Mouse (Mus musculus): Measurements from ENCODE around the gene Fgfr2. TPM values are rescaled to one million over a fixed set of nuclear protein-coding genes. Genes with fewer than 3 reads are reported as not detected.

Fgfr2 gene
- total and polyA plus RNA-seq, 2 experiments from 2014 or later: 17.1 to 47.6 TPM

DNA sequence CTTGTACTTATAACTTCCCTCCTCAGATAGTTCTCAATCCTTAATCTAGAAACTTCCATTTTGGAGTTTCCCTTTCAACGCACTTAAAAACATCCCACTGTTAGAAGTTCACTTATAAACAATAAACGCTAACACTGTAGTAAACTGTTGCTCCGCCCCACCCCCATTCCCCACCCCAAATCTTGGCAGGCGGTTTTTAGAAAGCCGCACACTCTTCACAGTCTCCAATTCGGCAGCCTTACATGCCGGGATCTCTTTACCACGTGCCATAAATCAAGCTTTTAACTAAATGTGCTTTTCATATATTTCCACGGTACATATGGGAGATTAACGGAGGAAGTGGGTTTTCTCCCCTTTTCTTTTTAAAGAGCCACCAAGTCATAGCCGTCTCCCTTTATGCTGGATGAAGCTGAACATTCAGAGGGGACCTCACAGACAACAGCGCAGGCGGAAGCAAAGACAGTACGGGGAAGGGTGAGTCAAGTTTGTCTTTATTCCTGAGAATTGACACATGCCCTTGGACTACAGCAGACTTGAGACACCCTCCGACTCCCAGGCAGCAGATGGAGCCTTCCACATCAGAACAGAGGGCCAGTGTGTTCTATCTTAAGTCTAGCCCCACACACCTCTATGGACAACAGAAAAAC, 2932.7 kb downstream of the Fgfr2 start:
- no peak for TF ChIP-seq CTCF (IDR thresholded peaks at IDR 0.05; ENCODE audit: low read depth)
- H3K4me2 ChIP-seq (ENCODE audit: low read depth): no peak overlapping the region
- H3K4me3 ChIP-seq (ENCODE audit: low read depth, low read length): no peak overlapping the region
- no peaks in the 10 kb centered on the region for H3K27me3 ChIP-seq (ENCODE audit: insufficient read depth, low read length)
- 44% methylated on average over 15 of the region's 15 CpGs for WGBS
- H3K36me3 ChIP-seq (ENCODE audit: insufficient read depth): no peaks in the 10 kb centered on the region
- no peak overlapping the region for H3K27ac ChIP-seq (ENCODE audit: low read depth, low read length)
- ATAC-seq: no peak
- H3K4me1 ChIP-seq (ENCODE audit: insufficient read depth): peaks cover 6% of the 10 kb centered on the region; the same call in 1 of the 2 replicates
- no peak for DNase-seq
- H3K9ac ChIP-seq: no peak overlapping the region
- H3K9me3 ChIP-seq (ENCODE audit: low read length): no peaks in the 10 kb centered on the region

DNA sequence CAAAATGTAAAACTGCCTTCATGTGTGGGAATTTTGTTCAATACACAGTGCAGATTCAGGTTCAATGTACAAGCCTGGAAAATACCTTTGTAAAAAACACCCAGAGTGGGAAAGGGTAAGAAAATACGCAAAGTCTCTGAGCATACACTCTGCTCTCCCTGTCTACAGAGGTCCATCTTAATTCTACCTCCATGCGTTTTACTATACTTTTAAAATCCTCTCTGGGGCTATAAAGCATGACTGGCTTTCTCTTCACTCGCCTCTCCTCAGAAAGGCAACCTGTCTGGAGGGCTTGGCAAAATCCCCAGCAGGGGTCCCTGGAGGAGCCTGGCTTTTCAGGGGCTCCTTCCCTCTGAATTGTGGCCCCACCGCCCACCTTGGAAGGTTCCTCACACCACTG, 2933.2 kb downstream of the Fgfr2 start:
- Histone ChIP-seq H3K27ac (ENCODE audit: low read depth, low read length) (no peak overlapping the region), H3K4me2 (ENCODE audit: low read depth) (no peak overlapping the region), H3K9ac (no peak overlapping the region), H3K36me3 (ENCODE audit: insufficient read depth) (no peaks in the 10 kb centered on the region), H3K4me3 (ENCODE audit: low read depth, low read length) (no peak overlapping the region), H3K27me3 (ENCODE audit: insufficient read depth, low read length) (no peaks in the 10 kb centered on the region), H3K4me1 (ENCODE audit: insufficient read depth) (peaks cover 6% of the 10 kb centered on the region; the same call in 1 of the 2 replicates), H3K9me3 (ENCODE audit: low read length) (no peaks in the 10 kb centered on the region)
- DNase-seq (no peak), ATAC-seq (no peak)
- TF ChIP-seq CTCF (IDR thresholded peaks at IDR 0.05; ENCODE audit: low read depth): no peak
- whole genome bisulfite sequencing: 71% methylated on average over 4 of the region's 4 CpGs

- 86% methylated on average over 2 of the region's 2 CpGs for WGBS
- Histone ChIP-seq H3K4me2 (ENCODE audit: low read depth) (no peak overlapping the region), H3K27ac (ENCODE audit: low read depth, low read length) (no peak overlapping the region), H3K9ac (no peak overlapping the region), H3K27me3 (ENCODE audit: insufficient read depth, low read length) (no peaks in the 10 kb centered on the region), H3K36me3 (ENCODE audit: insufficient read depth) (no peaks in the 10 kb centered on the region), H3K4me3 (ENCODE audit: low read depth, low read length) (no peak overlapping the region), H3K4me1 (ENCODE audit: insufficient read depth) (peaks cover 6% of the 10 kb centered on the region; the same call in 1 of the 2 replicates), H3K9me3 (ENCODE audit: low read length) (no peaks in the 10 kb centered on the region)
- no peak for TF ChIP-seq CTCF (IDR thresholded peaks at IDR 0.05; ENCODE audit: low read depth)
- ATAC-seq (no peak), DNase-seq (no peak)
These were observed 2935.0 kb downstream of the Fgfr2 start for GRCm38 (mm10) chr7:130188108-130188507.

DNA sequence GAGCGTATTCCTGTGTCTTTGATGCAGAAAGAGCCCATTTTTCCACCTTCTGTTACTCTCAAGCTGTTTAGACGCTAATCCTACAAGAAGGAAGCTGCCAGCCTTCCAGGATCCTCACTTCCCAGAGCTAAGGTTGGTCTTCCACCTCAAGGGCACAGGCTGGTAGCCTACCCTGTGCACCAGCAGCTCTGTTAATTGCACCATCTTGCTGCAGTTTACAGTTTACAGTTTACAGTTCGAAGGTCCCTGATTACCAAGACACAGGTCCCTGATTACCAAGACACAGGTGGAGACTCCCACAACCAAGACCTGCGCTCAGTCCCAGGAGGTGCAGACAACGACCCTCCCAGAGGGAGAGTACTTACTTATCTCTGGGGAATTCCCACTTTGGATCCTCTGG, 2938.3 kb downstream of the Fgfr2 start:
- peak; percentile 41 for DNase-seq
- no peak overlapping the region for H3K27ac ChIP-seq (ENCODE audit: low read depth, low read length)
- no peak overlapping the region for H3K9ac ChIP-seq
- no peak overlapping the region for H3K4me3 ChIP-seq (ENCODE audit: low read depth, low read length)
- H3K9me3 ChIP-seq (ENCODE audit: low read length): no peaks in the 10 kb centered on the region
- no peaks in the 10 kb centered on the region for H3K27me3 ChIP-seq (ENCODE audit: insufficient read depth, low read length)
- TF ChIP-seq CTCF (IDR thresholded peaks at IDR 0.05; ENCODE audit: low read depth): no peak
- H3K4me2 ChIP-seq (ENCODE audit: low read depth): no peak overlapping the region
- WGBS: 76% methylated on average over 5 of the region's 5 CpGs
- no peaks in the 10 kb centered on the region for H3K4me1 ChIP-seq (ENCODE audit: insufficient read depth)
- H3K36me3 ChIP-seq (ENCODE audit: insufficient read depth): no peaks in the 10 kb centered on the region
- no peak for ATAC-seq

GRCm38 (mm10) chr7:130183960-130184359, 2939.2 kb downstream of the Fgfr2 start:
- no peak for DNase-seq
- Histone ChIP-seq H3K9me3 (ENCODE audit: low read length) (no peaks in the 10 kb centered on the region), H3K4me2 (ENCODE audit: low read depth) (no peak overlapping the region), H3K36me3 (ENCODE audit: insufficient read depth) (no peaks in the 10 kb centered on the region), H3K27ac (ENCODE audit: low read depth, low read length) (no peak overlapping the region), H3K4me1 (ENCODE audit: insufficient read depth) (no peaks in the 10 kb centered on the region), H3K9ac (no peak overlapping the region), H3K27me3 (ENCODE audit: insufficient read depth, low read length) (no peaks in the 10 kb centered on the region), H3K4me3 (ENCODE audit: low read depth, low read length) (no peak overlapping the region)
- WGBS: 40% methylated on average over 5 of the region's 5 CpGs
- no peak for ATAC-seq
- TF ChIP-seq CTCF (IDR thresholded peaks at IDR 0.05; ENCODE audit: low read depth): no peak

DNA sequence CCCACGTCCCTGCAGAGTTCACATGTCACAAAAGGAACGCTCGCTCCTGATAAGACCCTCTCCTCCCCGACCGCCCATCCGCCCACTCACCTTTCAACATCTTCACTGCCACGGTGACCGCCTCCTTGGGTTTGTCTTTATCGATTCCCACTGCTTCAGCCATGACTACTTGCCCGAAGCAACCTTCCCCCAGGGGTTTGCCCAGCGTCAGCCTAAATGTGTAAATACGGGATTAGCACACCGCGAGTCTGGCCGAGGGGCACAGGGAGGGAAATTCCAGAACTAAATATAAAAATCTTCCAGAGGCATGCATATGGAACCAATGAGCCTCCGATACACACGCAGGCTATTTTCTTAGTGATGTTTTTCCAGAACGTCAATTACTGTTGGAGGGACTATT, 2940.6 kb downstream of the Fgfr2 start:
- DNase-seq: no peak
- WGBS: 35% methylated on average over 18 of the region's 18 CpGs
- no peaks in the 10 kb centered on the region for H3K36me3 ChIP-seq (ENCODE audit: insufficient read depth)
- H3K4me3 ChIP-seq (ENCODE audit: low read depth, low read length): no peak overlapping the region
- TF ChIP-seq CTCF (IDR thresholded peaks at IDR 0.05; ENCODE audit: low read depth): no peak
- H3K4me2 ChIP-seq (ENCODE audit: low read depth): peak overlapping the region; percentile 10; the same call in 1 of the 2 replicates
- H3K4me1 ChIP-seq (ENCODE audit: insufficient read depth): no peaks in the 10 kb centered on the region
- H3K9me3 ChIP-seq (ENCODE audit: low read length): no peaks in the 10 kb centered on the region
- ATAC-seq: no peak
- no peak overlapping the region for H3K9ac ChIP-seq
- no peak overlapping the region for H3K27ac ChIP-seq (ENCODE audit: low read depth, low read length)
- no peaks in the 10 kb centered on the region for H3K27me3 ChIP-seq (ENCODE audit: insufficient read depth, low read length)

DNA sequence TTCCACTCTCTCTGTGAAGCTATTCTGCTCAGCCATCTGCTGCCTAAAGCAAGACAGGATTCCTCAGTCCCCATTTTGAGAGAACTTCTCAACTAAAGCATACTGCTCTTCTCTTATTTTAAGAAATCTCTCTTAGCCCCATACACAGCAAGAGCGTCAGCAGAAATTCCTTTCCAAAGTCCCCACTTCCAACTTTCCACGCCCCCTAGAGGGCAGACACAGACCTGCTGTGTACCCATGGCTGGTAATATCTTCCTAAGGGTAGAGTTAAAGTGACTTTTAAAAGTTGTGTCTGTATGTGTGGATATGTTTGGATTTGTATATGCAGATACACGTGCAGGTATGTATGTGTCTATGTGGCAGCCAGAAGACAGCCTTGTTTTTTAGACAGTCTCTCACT, 2944.2 kb downstream of the Fgfr2 start:
- peak; percentile 47; the same call in 1 of the 2 replicates for ATAC-seq
- TF ChIP-seq CTCF (IDR thresholded peaks at IDR 0.05; ENCODE audit: low read depth): peak; percentile 50
- H3K4me3 ChIP-seq (ENCODE audit: low read depth, low read length): no peak overlapping the region
- H3K36me3 ChIP-seq (ENCODE audit: insufficient read depth): no peaks in the 10 kb centered on the region
- no peaks in the 10 kb centered on the region for H3K27me3 ChIP-seq (ENCODE audit: insufficient read depth, low read length)
- DNase-seq: peak; percentile 50
- H3K9me3 ChIP-seq (ENCODE audit: low read length): no peaks in the 10 kb centered on the region
- WGBS: 70% methylated on average over 3 of the region's 3 CpGs
- no peaks in the 10 kb centered on the region for H3K4me1 ChIP-seq (ENCODE audit: insufficient read depth)
- no peak overlapping the region for H3K4me2 ChIP-seq (ENCODE audit: low read depth)
- H3K9ac ChIP-seq: no peak overlapping the region
- no peak overlapping the region for H3K27ac ChIP-seq (ENCODE audit: low read depth, low read length)

Data from forebrain, postnatal 0 days (tissue).